Mouse (Mus musculus) ES-E14 (cell line): ENCODE measurements around the gene Gng8. TPM values are rescaled to one million over a fixed set of nuclear protein-coding genes. Genes with fewer than 3 reads are reported as not detected.

ENCODE experiments used
- DNase-seq: peaks from one replicate; pipeline ENCODE4 v3.0.0-alpha.2; 2013; ENCODE audit warnings: low read depth, low spot score
- H3K27ac ChIP-seq: 2 replicates; pipeline ENCODE4 v1.5.1; 2012; ENCODE audit warnings: low read depth, mild to moderate bottlenecking, low read length, moderate library complexity, mixed read lengths; ENCODE audit not compliant: poor library complexity, insufficient read depth, severe bottlenecking
- H3K36me3 ChIP-seq: 2 replicates; pipeline ENCODE4 v1.6.1; 2012; ENCODE audit warnings: mild to moderate bottlenecking, low read length, moderate library complexity, mixed read lengths; ENCODE audit not compliant: control insufficient read depth, poor library complexity, insufficient read depth, severe bottlenecking
- H3K4me1 ChIP-seq, 2 experiments: fragments of 150-350 bp in 1 of 2; sonication (generic) in 1 of 2; 2 replicates each; pipeline ENCODE4 v1.6.1; 2012; ENCODE audit warnings: low read length in 2 of 2, mild to moderate bottlenecking in 1 of 2, mixed read lengths in 1 of 2; ENCODE audit not compliant: control insufficient read depth in 2 of 2, insufficient read depth in 2 of 2, poor library complexity in 1 of 2
- H3K4me3 ChIP-seq, 2 experiments: fragments of 150-350 bp in 1 of 2; sonication (generic) in 1 of 2; 2 replicates each; pipeline ENCODE4 v1.5.1; 2012; ENCODE audit warnings: low read length in 2 of 2, low read depth in 1 of 2, mild to moderate bottlenecking in 1 of 2, mixed read lengths in 1 of 2; ENCODE audit not compliant: insufficient read depth in 1 of 2, poor library complexity in 1 of 2, severe bottlenecking in 1 of 2
- H3K9ac ChIP-seq: 2 replicates; pipeline ENCODE4 v1.6.1; 2012; ENCODE audit warnings: low read depth, mild to moderate bottlenecking, low read length, mixed read lengths; ENCODE audit not compliant: poor library complexity, insufficient read depth, severe bottlenecking
- H3K9me3 ChIP-seq: fragments of 150-350 bp; sonication (generic); 2 replicates; pipeline ENCODE4 v1.6.1; 2012; ENCODE audit warnings: low read depth, mild to moderate bottlenecking, low read length; ENCODE audit not compliant: control insufficient read depth, insufficient read depth
- CHD2 ChIP-seq: IDR thresholded peaks from 2 replicates; pipeline ENCODE4 v1.6.1; 2014; ENCODE audit warnings: mild to moderate bottlenecking, low read depth, low read length, inconsistent platforms
- HCFC1 ChIP-seq: IDR thresholded peaks from 2 replicates; pipeline ENCODE4 v1.6.1; 2012; ENCODE audit warnings: low read length, inconsistent platforms, borderline replicate concordance; ENCODE audit not compliant: insufficient read depth
- ZC3H11A ChIP-seq: IDR thresholded peaks from 2 replicates; pipeline ENCODE4 v1.6.1; 2012; ENCODE audit warnings: low read depth, mild to moderate bottlenecking, inconsistent platforms, low read length, borderline replicate concordance
- ZNF384 ChIP-seq: IDR thresholded peaks from 2 replicates; pipeline ENCODE4 v1.6.1; 2012; ENCODE audit warnings: low read depth, low read length, inconsistent platforms
- in situ Hi-C, 2 experiments: fragments of 600-800 bp; cut with MboI; formaldehyde crosslinking; loops; one replicate each; pipeline ENCODE4 v1.15.1; 2025; ENCODE audit warnings: low sequenced_read_pairs in 2 of 2, inconsistent platforms in 1 of 2; ENCODE audit not compliant: unreplicated experiment in 2 of 2
- total RNA-seq: library from RNA; depleted of rRNA; stranded (reverse); fragments of 300-350 nt; gene quantifications from 2 replicates; pipeline ENCODE4 v1.2.3, GENCODE M21; 2012; rRNA removed

Gene Gng8
- total RNA-seq, 1 experiment = 1.0 TPM

GRCm38 (mm10) chr7:16944808-16945315 is 53.3 kb downstream of the Gng8 start:
- H3K9me3 ChIP-seq = no peaks in the 10 kb centered on the region
- H3K27ac ChIP-seq = no peak overlapping the region
- peak overlapping the region; percentile 70 to 76 for H3K4me3 ChIP-seq
- DNase-seq = no peak
- peak overlapping the region; percentile 52 for H3K9ac ChIP-seq
- in situ Hi-C loops = no loop called here
- no peaks in the 10 kb centered on the region for H3K36me3 ChIP-seq
- TF ChIP-seq ZNF384 (no peak), HCFC1 (no peak), CHD2 (no peak), ZC3H11A (no peak)
- peaks cover 0 to 4% of the 10 kb centered on the region in 2 experiments; a peak in 3 of 4 replicates for H3K4me1 ChIP-seq

Other genes with a start within 250 kb of the Gng8 start
- gene Ceacam15, start 216.1 kb upstream of the Gng8 start, total RNA-seq = not detected in 2 replicates
- gene Ceacam9, start 169.9 kb upstream of the Gng8 start, total RNA-seq = 0.22 TPM in 1 of 2 replicates, not detected in the other
- 188 and 227 TPM in 2 replicates for gene Ap2s1, start 153.4 kb upstream of the Gng8 start, total RNA-seq
- 72.0 and 156 TPM in 2 replicates for gene Slc1a5, start 110.4 kb upstream of the Gng8 start, total RNA-seq
- gene Strn4, start 75.9 kb upstream of the Gng8 start, total RNA-seq = 76.0 and 105 TPM in 2 replicates
- 12.8 and 18.5 TPM in 2 replicates for gene Fkrp, start 75.1 kb upstream of the Gng8 start, total RNA-seq
- gene Prkd2, start 48.9 kb upstream of the Gng8 start, total RNA-seq = 5.7 and 6.9 TPM in 2 replicates
- gene Dact3, start 16.5 kb upstream of the Gng8 start, total RNA-seq = 4.5 and 7.0 TPM in 2 replicates
- gene Ptgir, start 14.7 kb downstream of the Gng8 start, total RNA-seq = 0.09 and 0.26 TPM in 2 replicates
- gene Calm3, start 32.3 kb downstream of the Gng8 start, total RNA-seq = 163 and 198 TPM in 2 replicates
- 0.71 and 0.85 TPM in 2 replicates for gene Pnmal2, start 52.9 kb downstream of the Gng8 start, total RNA-seq
- gene Pnmal1, start 67.9 kb downstream of the Gng8 start, total RNA-seq = 0.26 and 0.45 TPM in 2 replicates
- 0.13 and 0.21 TPM in 2 replicates for gene Gm42372, start 91.3 kb downstream of the Gng8 start, total RNA-seq
- gene Ccdc8, start 100.9 kb downstream of the Gng8 start, total RNA-seq = 2.8 and 4.1 TPM in 2 replicates
- 112 and 127 TPM in 2 replicates for gene Ppp5c, start 136.1 kb downstream of the Gng8 start, total RNA-seq
- gene Hif3a, start 170.6 kb downstream of the Gng8 start, total RNA-seq = 2.3 and 4.9 TPM in 2 replicates
- 0.26 and 0.31 TPM in 2 replicates for gene Psg16, start 182.3 kb downstream of the Gng8 start, total RNA-seq